Mouse (Mus musculus) thymus, postnatal 36 days (tissue): ENCODE results near the gene Naa35.
"Not testable (repeated sequence)": the region's sequence is repeated elsewhere in the genome, so short reads cannot be mapped to it uniquely, and the experiment has no call there.

Source experiments
- DNase-seq, 2 experiments: peaks; one replicate each; pipeline ENCODE4 v3.0.0; 2022; ENCODE audit warnings: mixed read lengths in 2 of 2

The Naa35 gene

DNA sequence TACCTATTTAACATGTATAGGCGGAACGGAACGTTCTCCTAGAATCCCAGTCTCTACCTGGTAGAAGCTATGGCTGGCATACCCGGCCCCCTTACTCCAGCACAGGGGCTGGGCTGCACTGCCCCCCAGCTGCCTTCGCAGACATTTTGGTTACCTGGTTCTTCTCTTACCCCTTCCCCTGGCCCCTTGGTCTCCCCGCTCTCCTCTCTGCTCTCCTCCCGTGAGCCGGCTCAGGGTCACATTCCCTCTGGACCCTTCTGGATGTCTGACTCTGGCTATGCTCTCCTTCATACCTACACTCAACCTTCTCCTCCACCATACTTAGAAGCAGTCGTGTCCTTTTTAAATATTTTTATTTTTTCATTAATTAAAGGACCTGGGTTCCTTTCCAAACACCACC lies 578 bp upstream of the Naa35 start:
- peak; percentile 47 to 64 for DNase-seq

GRCm38 (mm10) chr13:59585648-59586005 lies 568 bp downstream of the Naa35 start:
- no peak for DNase-seq

GRCm38 (mm10) chr13:59587201-59587600 lies 2.1 kb downstream of the Naa35 start:
- no peak for DNase-seq

- DNase-seq, result no peak
Observed at GRCm38 (mm10) chr13:59589672-59590071, 4.6 kb downstream of the Naa35 start.

DNA sequence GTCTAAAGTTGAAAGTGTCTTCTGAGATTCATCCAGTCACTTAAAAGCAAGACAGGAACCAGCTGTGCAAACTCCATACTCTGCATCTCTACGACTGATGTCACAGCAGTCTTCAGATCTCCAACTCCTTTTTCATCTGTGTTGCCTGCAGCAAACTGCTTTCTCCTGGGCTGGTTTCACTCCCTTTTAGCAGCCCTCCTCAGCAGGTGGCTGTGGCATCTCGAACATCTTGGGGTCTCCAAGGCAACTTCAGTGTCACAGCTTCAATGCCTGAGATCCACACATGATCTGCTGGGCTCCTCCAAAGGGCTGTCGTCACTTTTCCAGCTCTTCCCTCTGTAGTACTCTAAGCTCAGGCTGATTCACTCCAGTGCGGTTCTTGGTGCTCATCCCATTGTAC lies 5.6 kb downstream of the Naa35 start:
- peak; percentile 21 to 57 for DNase-seq

- DNase-seq, result not testable (repeated sequence)
Observed at GRCm38 (mm10) chr13:59592058-59592457, 7.0 kb downstream of the Naa35 start.

- no peak for DNase-seq
Observed at GRCm38 (mm10) chr13:59592630-59593029, 7.6 kb downstream of the Naa35 start.

DNA sequence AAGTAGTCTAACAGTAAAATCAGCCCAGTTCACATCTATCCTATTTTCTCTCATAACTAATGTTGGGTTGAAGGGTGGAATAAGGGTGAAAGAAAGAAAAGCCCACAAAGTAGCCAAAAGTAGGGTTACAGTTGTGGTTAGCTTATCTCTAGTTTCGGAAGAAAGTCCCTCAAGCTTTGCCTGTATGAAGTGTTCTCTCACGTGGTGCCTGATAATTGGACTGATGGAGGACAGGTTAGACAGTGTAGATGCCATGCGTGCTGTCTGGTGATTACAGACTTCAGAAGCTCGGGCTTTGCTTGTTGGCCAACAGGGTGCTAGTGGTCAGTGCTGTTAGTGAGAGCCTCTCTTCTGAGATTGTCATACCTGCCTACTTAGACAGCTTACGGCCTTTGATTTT lies 18.0 kb downstream of the Naa35 start:
- DNase-seq, result no peak

- DNase-seq, result no peak
Observed at GRCm38 (mm10) chr13:59604511-59604910, 19.5 kb downstream of the Naa35 start.

- DNase-seq, result no peak
Observed at GRCm38 (mm10) chr13:59605221-59605922, 20.3 kb downstream of the Naa35 start.

GRCm38 (mm10) chr13:59609885-59610284 lies 24.8 kb downstream of the Naa35 start:
- DNase-seq, result no peak

GRCm38 (mm10) chr13:59610437-59610836 lies 25.4 kb downstream of the Naa35 start:
- DNase-seq, result no peak

GRCm38 (mm10) chr13:59613868-59614267 lies 28.8 kb downstream of the Naa35 start:
- no peak for DNase-seq

GRCm38 (mm10) chr13:59615152-59615551 lies 30.1 kb downstream of the Naa35 start:
- no peak for DNase-seq

DNA sequence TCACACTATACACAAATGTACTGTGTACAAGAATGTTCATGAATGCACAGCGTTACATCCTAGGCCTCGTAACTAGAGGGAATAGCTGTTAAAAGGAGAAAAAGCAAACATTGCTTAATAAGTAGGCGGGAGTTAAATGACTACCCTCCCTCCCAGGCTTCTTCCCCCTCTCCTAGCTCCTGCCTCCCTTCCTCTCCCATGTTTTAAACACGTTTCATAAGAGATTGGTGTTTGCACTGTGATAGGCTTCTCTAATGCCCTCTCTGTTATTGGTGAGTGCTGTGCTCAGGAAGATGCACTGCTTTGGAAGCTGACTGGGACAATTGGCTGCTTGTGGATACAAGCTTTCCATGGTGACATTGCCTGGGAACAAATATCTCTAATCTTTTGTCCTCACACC lies 30.5 kb downstream of the Naa35 start:
- no peak for DNase-seq

GRCm38 (mm10) chr13:59618463-59618862 lies 33.4 kb downstream of the Naa35 start:
- no peak for DNase-seq

- no peak for DNase-seq
Observed at GRCm38 (mm10) chr13:59621643-59622489, 36.8 kb downstream of the Naa35 start.

GRCm38 (mm10) chr13:59624389-59624788 lies 39.3 kb downstream of the Naa35 start:
- no peak for DNase-seq

- DNase-seq, result no peak
Observed at GRCm38 (mm10) chr13:59624903-59625302, 39.8 kb downstream of the Naa35 start.

DNA sequence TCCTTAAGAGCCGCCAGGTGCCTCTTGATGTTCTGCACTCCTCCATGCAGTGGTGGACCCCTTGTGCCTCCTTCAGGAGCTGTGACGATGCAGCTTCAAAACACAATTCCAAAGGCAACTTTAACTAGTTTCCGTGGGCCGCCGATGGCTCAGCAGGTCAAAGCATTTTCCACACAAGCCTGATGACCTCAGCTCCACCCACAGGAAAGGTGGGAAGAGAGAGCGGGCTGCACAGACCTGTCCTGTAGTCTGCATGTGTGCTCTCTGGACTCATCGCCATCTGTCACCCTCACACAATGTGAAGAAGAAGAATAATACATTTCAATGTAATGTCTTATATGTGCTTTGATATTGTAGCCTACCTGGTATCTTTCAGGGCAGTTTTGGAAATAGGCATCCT lies 41.7 kb downstream of the Naa35 start:
- no peak for DNase-seq

GRCm38 (mm10) chr13:59634637-59635036 lies 49.6 kb downstream of the Naa35 start:
- no peak for DNase-seq

DNA sequence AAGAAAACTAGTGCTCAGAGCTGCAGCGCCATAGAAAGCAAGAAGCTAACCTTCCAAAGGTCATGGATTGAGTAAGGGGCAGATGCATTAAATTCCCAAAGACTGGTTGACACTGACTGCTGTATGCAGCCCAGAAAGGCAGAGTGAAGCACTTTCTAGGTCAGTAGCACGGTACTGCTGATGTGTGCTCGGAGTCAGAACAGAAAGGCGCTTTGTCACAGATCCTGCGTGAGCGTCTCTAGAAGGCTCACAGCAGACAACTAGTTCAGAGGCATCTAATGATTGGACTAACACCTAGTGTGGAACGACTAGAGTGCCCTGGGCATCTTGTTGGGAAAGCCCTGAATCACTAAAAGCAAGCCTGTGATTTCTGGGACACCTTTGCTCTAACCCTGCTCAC lies 52.7 kb downstream of the Naa35 start:
- no peak for DNase-seq

GRCm38 (mm10) chr13:59639368-59640177 lies 54.5 kb downstream of the Naa35 start:
- DNase-seq, result no peak

- no peak for DNase-seq
Observed at GRCm38 (mm10) chr13:59640178-59640440, 55.0 kb downstream of the Naa35 start.
